Mouse (Mus musculus) erythroblast, adult 5-6 weeks (primary cell): ENCODE results near the gene Ccndbp1. TPM values are rescaled to one million over a fixed set of nuclear protein-coding genes. Genes with fewer than 3 reads are reported as not detected.

Source experiments
- ATAC-seq: replicated peaks from 2 replicates; pipeline ENCODE4 v1.8.0; 2016; ENCODE audit warnings: moderate number of reproducible peaks, mild to moderate bottlenecking, moderate TSS enrichment, inconsistent platforms; ENCODE audit not compliant: poor library complexity, low FRiP score, severe bottlenecking
- total RNA-seq, 2 experiments: library from RNA; stranded (forward) in 1 of 2; stranded (reverse) in 1 of 2; fragments of 150-400 nt in 1 of 2; fragments of 200-764, 138-1000 nt in 1 of 2; gene quantifications; 2 replicates each; pipeline versions ENCODE4 v1.2.3 to v1.2.4; 2015 to 2017; ENCODE audit warnings: low replicate concordance in 2 of 2

Gene Ccndbp1
- total RNA-seq, 2 experiments from 2014 or later: 367 to 452 TPM

DNA sequence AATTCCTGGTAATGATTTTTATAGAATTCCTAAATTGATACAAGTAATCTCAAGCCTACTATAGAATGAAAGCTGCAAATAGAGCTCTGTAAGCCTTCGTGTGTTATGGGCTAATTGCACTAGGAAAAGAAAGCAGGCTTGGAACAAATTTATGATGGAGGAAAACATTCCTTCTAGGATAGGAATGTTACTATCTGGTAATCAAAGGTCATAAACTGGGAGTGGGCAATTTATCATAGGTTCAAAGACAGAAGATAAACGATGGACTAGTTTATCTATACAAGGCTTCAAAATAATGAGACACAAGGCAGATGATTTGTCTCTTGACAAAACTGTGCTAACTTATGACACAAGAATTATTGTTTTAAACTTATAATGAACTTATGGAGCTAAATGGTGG, 53.1 kb downstream of the Ccndbp1 start:
- no peak for ATAC-seq

Other genes with a start within 250 kb of the Ccndbp1 start
- gene Cdan1, start 158.3 kb upstream of the Ccndbp1 start, total RNA-seq (2015; ENCODE audit: low replicate concordance): 5.4 and 18.4 TPM in 2 replicates
- gene Cdan1, start 158.3 kb upstream of the Ccndbp1 start, total RNA-seq (2017; ENCODE audit: low replicate concordance): 12.5 and 14.1 TPM in 2 replicates
- gene Ttbk2, start 157.8 kb upstream of the Ccndbp1 start, total RNA-seq (2015; ENCODE audit: low replicate concordance): 1.2 and 3.1 TPM in 2 replicates
- 1.1 and 1.4 TPM in 2 replicates for gene Ttbk2, start 157.8 kb upstream of the Ccndbp1 start, total RNA-seq (2017; ENCODE audit: low replicate concordance)
- gene Ubr1, start 37.7 kb upstream of the Ccndbp1 start, total RNA-seq (2015; ENCODE audit: low replicate concordance): 17.6 and 21.9 TPM in 2 replicates
- gene Ubr1, start 37.7 kb upstream of the Ccndbp1 start, total RNA-seq (2017; ENCODE audit: low replicate concordance): 21.9 and 24.1 TPM in 2 replicates
- gene Tmem62, start 31.4 kb upstream of the Ccndbp1 start, total RNA-seq (2015; ENCODE audit: low replicate concordance): 2.5 and 21.9 TPM in 2 replicates
- gene Tmem62, start 31.4 kb upstream of the Ccndbp1 start, total RNA-seq (2017; ENCODE audit: low replicate concordance): 11.4 and 20.8 TPM in 2 replicates
- 1,106 and 1,220 TPM in 2 replicates for gene Epb42, start 28.7 kb downstream of the Ccndbp1 start, total RNA-seq (2015; ENCODE audit: low replicate concordance)
- gene Epb42, start 28.7 kb downstream of the Ccndbp1 start, total RNA-seq (2017; ENCODE audit: low replicate concordance): 1,374 and 1,456 TPM in 2 replicates
- not detected in 2 replicates for gene Tgm5, start 77.4 kb downstream of the Ccndbp1 start, total RNA-seq (2015; ENCODE audit: low replicate concordance)
- not detected in 2 replicates for gene Tgm5, start 77.4 kb downstream of the Ccndbp1 start, total RNA-seq (2017; ENCODE audit: low replicate concordance)
- not detected in 2 replicates for gene Tgm7, start 101.4 kb downstream of the Ccndbp1 start, total RNA-seq (2015; ENCODE audit: low replicate concordance)
- not detected in 2 replicates for gene Tgm7, start 101.4 kb downstream of the Ccndbp1 start, total RNA-seq (2017; ENCODE audit: low replicate concordance)
- gene Adal, start 132.0 kb downstream of the Ccndbp1 start, total RNA-seq (2015; ENCODE audit: low replicate concordance): 1.2 and 3.3 TPM in 2 replicates
- gene Adal, start 132.0 kb downstream of the Ccndbp1 start, total RNA-seq (2017; ENCODE audit: low replicate concordance): 4.6 and 7.8 TPM in 2 replicates
- 1.7 and 2.5 TPM in 2 replicates for gene Lcmt2, start 132.2 kb downstream of the Ccndbp1 start, total RNA-seq (2015; ENCODE audit: low replicate concordance)
- gene Lcmt2, start 132.2 kb downstream of the Ccndbp1 start, total RNA-seq (2017; ENCODE audit: low replicate concordance): 2.0 and 4.0 TPM in 2 replicates
- 16.3 and 22.2 TPM in 2 replicates for gene Tubgcp4, start 162.3 kb downstream of the Ccndbp1 start, total RNA-seq (2015; ENCODE audit: low replicate concordance)
- 11.7 and 19.1 TPM in 2 replicates for gene Tubgcp4, start 162.3 kb downstream of the Ccndbp1 start, total RNA-seq (2017; ENCODE audit: low replicate concordance)
- 8.8 and 13.3 TPM in 2 replicates for gene Zscan29, start 162.7 kb downstream of the Ccndbp1 start, total RNA-seq (2015; ENCODE audit: low replicate concordance)
- 11.3 and 12.9 TPM in 2 replicates for gene Zscan29, start 162.7 kb downstream of the Ccndbp1 start, total RNA-seq (2017; ENCODE audit: low replicate concordance)